Mouse (Mus musculus) heart, postnatal 4 days (tissue): ENCODE results near the gene Trmt5. TPM values are rescaled to one million over a fixed set of nuclear protein-coding genes. Genes with fewer than 3 reads are reported as not detected.
A peak's percentile ranks its signal among the peaks of the same experiment; 100 is the strongest.

Experiments used
- DNase-seq: peaks from one replicate; pipeline ENCODE4 v3.0.0; 2021
- total RNA-seq, 2 experiments: library from RNA; stranded (reverse); gene quantifications; 2 replicates each; pipeline ENCODE4 v1.2.3; 2021

The Trmt5 gene
- total RNA-seq, result 10 to 100 TPM; 29.6 to 30.5 TPM

GRCm38 (mm10) chr12:73286287-73287092 lies at the start of gene Trmt5, which contains the start of gene Slc38a6:
TSS of gene Trmt5 (minus strand) at chr12:73286710.
TSS of gene Slc38a6 (plus strand) at chr12:73286779.
- DNase-seq, result peak; percentile 92

- peak; percentile 49 for DNase-seq
These were observed 47.6 kb upstream of the Trmt5 start for GRCm38 (mm10) chr12:73334051-73334551.

- DNase-seq, result no peak
These were observed 46.2 kb upstream of the Trmt5 start for GRCm38 (mm10) chr12:73332701-73333100.

- DNase-seq, result no peak
These were observed 43.7 kb upstream of the Trmt5 start for GRCm38 (mm10) chr12:73330236-73330635.

- no peak for DNase-seq
These were observed 42.1 kb upstream of the Trmt5 start for GRCm38 (mm10) chr12:73328448-73329167.

- no peak for DNase-seq
These were observed 40.9 kb upstream of the Trmt5 start for GRCm38 (mm10) chr12:73327381-73327780.

- DNase-seq, result peak; percentile 80
These were observed 39.1 kb upstream of the Trmt5 start for GRCm38 (mm10) chr12:73325617-73326016.

- no peak for DNase-seq
These were observed 38.7 kb upstream of the Trmt5 start for GRCm38 (mm10) chr12:73325181-73325580.

GRCm38 (mm10) chr12:73324742-73325141 lies 38.2 kb upstream of the Trmt5 start:
- peak; percentile 53 for DNase-seq

- no peak for DNase-seq
These were observed 37.7 kb upstream of the Trmt5 start for GRCm38 (mm10) chr12:73324180-73324586.

GRCm38 (mm10) chr12:73317706-73318686 lies 31.5 kb upstream of the Trmt5 start:
- DNase-seq, result no peak

GRCm38 (mm10) chr12:73308711-73309110 lies 22.2 kb upstream of the Trmt5 start:
- no peak for DNase-seq

GRCm38 (mm10) chr12:73307750-73308149 lies 21.2 kb upstream of the Trmt5 start:
- no peak for DNase-seq

GRCm38 (mm10) chr12:73304636-73305035 lies 18.1 kb upstream of the Trmt5 start:
- DNase-seq, result no peak

- no peak for DNase-seq
These were observed 14.0 kb upstream of the Trmt5 start for GRCm38 (mm10) chr12:73300531-73300930.

GRCm38 (mm10) chr12:73298621-73299020 lies 12.1 kb upstream of the Trmt5 start:
- DNase-seq, result no peak

- DNase-seq, result no peak
These were observed 9.1 kb upstream of the Trmt5 start for GRCm38 (mm10) chr12:73295505-73296140.

- DNase-seq, result no peak
These were observed 8.4 kb upstream of the Trmt5 start for GRCm38 (mm10) chr12:73294884-73295283.

- DNase-seq, result no peak
These were observed 2.1 kb upstream of the Trmt5 start for GRCm38 (mm10) chr12:73288626-73289025.

- peak; percentile 21 for DNase-seq
These were observed 1.1 kb upstream of the Trmt5 start for GRCm38 (mm10) chr12:73287609-73288008.

GRCm38 (mm10) chr12:73274921-73275320 lies 11.6 kb downstream of the Trmt5 start:
- DNase-seq, result no peak

GRCm38 (mm10) chr12:73269933-73270332 lies 16.6 kb downstream of the Trmt5 start:
- DNase-seq, result no peak
